Mouse (Mus musculus): ENCODE measurements around the gene Irs1. TPM values are rescaled to one million over a fixed set of nuclear protein-coding genes. Genes with fewer than 3 reads are reported as not detected.

Irs1 gene
- polyA plus RNA-seq, 1 experiment from 2014 or later = 11.5 TPM

- 93% methylated on average over 3 of the region's 3 CpGs for WGBS
- no peak within 1 kb of the TSS for H3K9ac ChIP-seq (ENCODE audit: low read length)
- H3K36me3 ChIP-seq (ENCODE audit: control insufficient read depth, insufficient read depth, low read length) = no peaks in the 10 kb centered on the region
- H3K4me3 ChIP-seq (ENCODE audit: low read depth, low read length) = no peak within 1 kb of the TSS
- H3K27me3 ChIP-seq (ENCODE audit: control insufficient read depth, insufficient read depth, low read length) = no peaks in the 10 kb centered on the region
- DNase-seq (ENCODE audit: low spot score) (no peak), ATAC-seq (ENCODE audit: insufficient read depth, low FRiP score, low TSS enrichment) (no peak)
- no peak within 1 kb of the TSS for H3K27ac ChIP-seq (ENCODE audit: low read depth, low read length)
- no peaks in the 10 kb centered on the region for H3K9me3 ChIP-seq (ENCODE audit: control insufficient read depth, low read length)
- no peaks in the 10 kb centered on the region for H3K4me1 ChIP-seq (ENCODE audit: control insufficient read depth, insufficient read depth, low read length)
- H3K4me2 ChIP-seq (ENCODE audit: low read depth) = no peak within 1 kb of the TSS
Measured at GRCm38 (mm10) chr1:82232812-82233211, 58.4 kb downstream of the Irs1 start, which contains the start of gene Gm9747. Gene Gm9747 (plus strand): TSS chr1:82233112.

- no peak overlapping the region for H3K27ac ChIP-seq (ENCODE audit: low read depth, low read length)
- H3K4me3 ChIP-seq (ENCODE audit: low read depth, low read length) = no peak overlapping the region
- DNase-seq (ENCODE audit: low spot score) = no peak
- ATAC-seq (ENCODE audit: insufficient read depth, low FRiP score, low TSS enrichment) = no peak
- no peaks in the 10 kb centered on the region for H3K36me3 ChIP-seq (ENCODE audit: control insufficient read depth, insufficient read depth, low read length)
- no peaks in the 10 kb centered on the region for H3K27me3 ChIP-seq (ENCODE audit: control insufficient read depth, insufficient read depth, low read length)
- H3K4me1 ChIP-seq (ENCODE audit: control insufficient read depth, insufficient read depth, low read length) = no peaks in the 10 kb centered on the region
- no peaks in the 10 kb centered on the region for H3K9me3 ChIP-seq (ENCODE audit: control insufficient read depth, low read length)
- no peak overlapping the region for H3K4me2 ChIP-seq (ENCODE audit: low read depth)
- H3K9ac ChIP-seq (ENCODE audit: low read length) = no peak overlapping the region
Measured at GRCm38 (mm10) chr1:82228841-82229240, 62.4 kb downstream of the Irs1 start.

GRCm38 (mm10) chr1:82223042-82223795, 68.0 kb downstream of the Irs1 start:
- no peak for DNase-seq (ENCODE audit: low spot score)
- Histone ChIP-seq H3K27ac (ENCODE audit: low read depth, low read length) (no peak overlapping the region), H3K4me1 (ENCODE audit: control insufficient read depth, insufficient read depth, low read length) (no peaks in the 10 kb centered on the region), H3K36me3 (ENCODE audit: control insufficient read depth, insufficient read depth, low read length) (no peaks in the 10 kb centered on the region), H3K4me3 (ENCODE audit: low read depth, low read length) (no peak overlapping the region), H3K27me3 (ENCODE audit: control insufficient read depth, insufficient read depth, low read length) (no peaks in the 10 kb centered on the region), H3K9me3 (ENCODE audit: control insufficient read depth, low read length) (no peaks in the 10 kb centered on the region), H3K9ac (ENCODE audit: low read length) (no peak overlapping the region), H3K4me2 (ENCODE audit: low read depth) (no peak overlapping the region)
- WGBS = 93% methylated on average over 5 of the region's 5 CpGs
- no peak for ATAC-seq (ENCODE audit: insufficient read depth, low FRiP score, low TSS enrichment)

- 86% methylated on average over 1 of the region's 1 CpGs for WGBS
- Histone ChIP-seq H3K27ac (ENCODE audit: low read depth, low read length) (no peak overlapping the region), H3K36me3 (ENCODE audit: control insufficient read depth, insufficient read depth, low read length) (no peaks in the 10 kb centered on the region), H3K27me3 (ENCODE audit: control insufficient read depth, insufficient read depth, low read length) (no peaks in the 10 kb centered on the region), H3K9ac (ENCODE audit: low read length) (no peak overlapping the region), H3K9me3 (ENCODE audit: control insufficient read depth, low read length) (no peaks in the 10 kb centered on the region), H3K4me1 (ENCODE audit: control insufficient read depth, insufficient read depth, low read length) (no peaks in the 10 kb centered on the region), H3K4me3 (ENCODE audit: low read depth, low read length) (no peak overlapping the region), H3K4me2 (ENCODE audit: low read depth) (no peak overlapping the region)
- DNase-seq (ENCODE audit: low spot score) (no peak), ATAC-seq (ENCODE audit: insufficient read depth, low FRiP score, low TSS enrichment) (no peak)
Measured at GRCm38 (mm10) chr1:82221462-82221861, 69.8 kb downstream of the Irs1 start.

- Histone ChIP-seq H3K4me1 (ENCODE audit: control insufficient read depth, insufficient read depth, low read length) (no peaks in the 10 kb centered on the region), H3K36me3 (ENCODE audit: control insufficient read depth, insufficient read depth, low read length) (no peaks in the 10 kb centered on the region), H3K27ac (ENCODE audit: low read depth, low read length) (no peak overlapping the region), H3K9ac (ENCODE audit: low read length) (no peak overlapping the region), H3K4me3 (ENCODE audit: low read depth, low read length) (no peak overlapping the region), H3K9me3 (ENCODE audit: control insufficient read depth, low read length) (no peaks in the 10 kb centered on the region), H3K4me2 (ENCODE audit: low read depth) (no peak overlapping the region), H3K27me3 (ENCODE audit: control insufficient read depth, insufficient read depth, low read length) (no peaks in the 10 kb centered on the region)
- no peak for DNase-seq (ENCODE audit: low spot score)
- no peak for ATAC-seq (ENCODE audit: insufficient read depth, low FRiP score, low TSS enrichment)
- 60% methylated on average over 12 of the region's 12 CpGs for WGBS
Measured at GRCm38 (mm10) chr1:82220673-82221396, 70.4 kb downstream of the Irs1 start.

GRCm38 (mm10) chr1:82207511-82207910, 83.7 kb downstream of the Irs1 start:
- WGBS = 89% methylated on average over 5 of the region's 5 CpGs

GRCm38 (mm10) chr1:82200636-82201035, 90.6 kb downstream of the Irs1 start:
- ATAC-seq (ENCODE audit: insufficient read depth, low FRiP score, low TSS enrichment) (no peak), DNase-seq (ENCODE audit: low spot score) (no peak)
- WGBS = 83% methylated on average over 7 of the region's 7 CpGs

More at GRCm38 (mm10) chr1:82207511-82207910, 83.7 kb downstream of the Irs1 start:
- Histone ChIP-seq H3K4me2 (ENCODE audit: low read depth) (no peak overlapping the region), H3K9me3 (ENCODE audit: control insufficient read depth, low read length) (no peaks in the 10 kb centered on the region), H3K9ac (ENCODE audit: low read length) (no peak overlapping the region), H3K27ac (ENCODE audit: low read depth, low read length) (no peak overlapping the region), H3K36me3 (ENCODE audit: control insufficient read depth, insufficient read depth, low read length) (no peaks in the 10 kb centered on the region), H3K27me3 (ENCODE audit: control insufficient read depth, insufficient read depth, low read length) (no peaks in the 10 kb centered on the region), H3K4me3 (ENCODE audit: low read depth, low read length) (no peak overlapping the region), H3K4me1 (ENCODE audit: control insufficient read depth, insufficient read depth, low read length) (no peaks in the 10 kb centered on the region)
- ATAC-seq (ENCODE audit: insufficient read depth, low FRiP score, low TSS enrichment) (no peak), DNase-seq (ENCODE audit: low spot score) (no peak)

GRCm38 (mm10) chr1:82199918-82200317, 91.3 kb downstream of the Irs1 start:
- H3K36me3 ChIP-seq (ENCODE audit: control insufficient read depth, insufficient read depth, low read length) = no peaks in the 10 kb centered on the region
- ATAC-seq (ENCODE audit: insufficient read depth, low FRiP score, low TSS enrichment) (no peak), DNase-seq (ENCODE audit: low spot score) (no peak)
- no peaks in the 10 kb centered on the region for H3K4me1 ChIP-seq (ENCODE audit: control insufficient read depth, insufficient read depth, low read length)
- H3K9ac ChIP-seq (ENCODE audit: low read length) = no peak overlapping the region
- H3K27me3 ChIP-seq (ENCODE audit: control insufficient read depth, insufficient read depth, low read length) = no peaks in the 10 kb centered on the region
- H3K27ac ChIP-seq (ENCODE audit: low read depth, low read length) = no peak overlapping the region
- H3K9me3 ChIP-seq (ENCODE audit: control insufficient read depth, low read length) = no peaks in the 10 kb centered on the region
- H3K4me3 ChIP-seq (ENCODE audit: low read depth, low read length) = no peak overlapping the region
- H3K4me2 ChIP-seq (ENCODE audit: low read depth) = no peak overlapping the region
- 70% methylated on average over 1 of the region's 1 CpGs for WGBS

More at GRCm38 (mm10) chr1:82200636-82201035, 90.6 kb downstream of the Irs1 start:
- Histone ChIP-seq H3K9ac (ENCODE audit: low read length) (no peak overlapping the region), H3K4me2 (ENCODE audit: low read depth) (no peak overlapping the region), H3K36me3 (ENCODE audit: control insufficient read depth, insufficient read depth, low read length) (no peaks in the 10 kb centered on the region), H3K27me3 (ENCODE audit: control insufficient read depth, insufficient read depth, low read length) (no peaks in the 10 kb centered on the region), H3K4me1 (ENCODE audit: control insufficient read depth, insufficient read depth, low read length) (no peaks in the 10 kb centered on the region), H3K4me3 (ENCODE audit: low read depth, low read length) (no peak overlapping the region), H3K27ac (ENCODE audit: low read depth, low read length) (no peak overlapping the region), H3K9me3 (ENCODE audit: control insufficient read depth, low read length) (no peaks in the 10 kb centered on the region)

GRCm38 (mm10) chr1:82191579-82191978, 99.6 kb downstream of the Irs1 start:
- 60% methylated on average over 3 of the region's 3 CpGs for WGBS
- no peak for ATAC-seq (ENCODE audit: insufficient read depth, low FRiP score, low TSS enrichment)

More at GRCm38 (mm10) chr1:82191579-82191978, 99.6 kb downstream of the Irs1 start:
- Histone ChIP-seq H3K27me3 (ENCODE audit: control insufficient read depth, insufficient read depth, low read length) (no peaks in the 10 kb centered on the region), H3K4me1 (ENCODE audit: control insufficient read depth, insufficient read depth, low read length) (0 out of 2 replicates have a peak, but pooled peaks cover 2% of the 10 kb centered on the region), H3K9ac (ENCODE audit: low read length) (no peak overlapping the region), H3K9me3 (ENCODE audit: control insufficient read depth, low read length) (no peaks in the 10 kb centered on the region), H3K4me2 (ENCODE audit: low read depth) (no peak overlapping the region), H3K36me3 (ENCODE audit: control insufficient read depth, insufficient read depth, low read length) (no peaks in the 10 kb centered on the region), H3K4me3 (ENCODE audit: low read depth, low read length) (no peak overlapping the region), H3K27ac (ENCODE audit: low read depth, low read length) (no peak overlapping the region)
- no peak for DNase-seq (ENCODE audit: low spot score)

All from neural tube, embryonic 11.5 days (tissue).